Mouse (Mus musculus): ENCODE results near the gene Map7d3. TPM values are rescaled to one million over a fixed set of nuclear protein-coding genes. Genes with fewer than 3 reads are reported as not detected.

Gene Map7d3
- total RNA-seq (2021) = under 1 TPM; 0.55 to 0.66 TPM
- long read RNA-seq, experiment 1 = 0 reads
- long read RNA-seq, experiment 2 = 0 reads

- intact Hi-C loops (cut with DNase I; ENCODE audit: low total_unique reads) = no loop called here
- DNase-seq = peak; percentile 13
Observed at GRCm38 (mm10) chrX:56821765-56822603, at the start of gene Map7d3. Gene Map7d3, minus strand, starts transcription at chrX:56822326.

- intact Hi-C loops (cut with DNase I; ENCODE audit: low total_unique reads) = no loop called here
- no peak for DNase-seq
Observed at GRCm38 (mm10) chrX:56869863-56870262, 47.7 kb upstream of the Map7d3 start, which contains the start of gene Adgrg4. Gene Adgrg4, plus strand, starts transcription at chrX:56870163.

- intact Hi-C loops (cut with DNase I; ENCODE audit: low total_unique reads) = no loop called here
- no peak for DNase-seq
Observed at GRCm38 (mm10) chrX:56841255-56841654, 19.1 kb upstream of the Map7d3 start.

- intact Hi-C loops (cut with DNase I; ENCODE audit: low total_unique reads) = loop anchor here (10.0 kb wide), 1 partner anchor 195 kb away; no protein-coding TSS in a partner anchor
- DNase-seq = no peak
Observed at GRCm38 (mm10) chrX:56839369-56839768, 17.2 kb upstream of the Map7d3 start.

- DNase-seq = no peak
- intact Hi-C loops (cut with DNase I; ENCODE audit: low total_unique reads) = loop anchor here (10.0 kb wide), 1 partner anchor 191 kb away; no protein-coding TSS in a partner anchor
Observed at GRCm38 (mm10) chrX:56835842-56836241, 13.7 kb upstream of the Map7d3 start.

GRCm38 (mm10) chrX:56827492-56827891 is 5.4 kb upstream of the Map7d3 start:
- no peak for DNase-seq
- intact Hi-C loops (cut with DNase I; ENCODE audit: low total_unique reads) = no loop called here

GRCm38 (mm10) chrX:56791268-56791667 is 30.9 kb downstream of the Map7d3 start:
- intact Hi-C loops (cut with DNase I; ENCODE audit: low total_unique reads) = loop anchor here (2.0 kb wide), 1 partner anchor 36 kb away; no protein-coding TSS in a partner anchor
- DNase-seq = peak; percentile 55

- DNase-seq = no peak
- intact Hi-C loops (cut with DNase I; ENCODE audit: low total_unique reads) = loop anchor here (2.0 kb wide), 1 partner anchor 36 kb away; no protein-coding TSS in a partner anchor
Observed at GRCm38 (mm10) chrX:56790591-56790990, 31.5 kb downstream of the Map7d3 start.

GRCm38 (mm10) chrX:56787486-56787885 is 34.6 kb downstream of the Map7d3 start:
- intact Hi-C loops (cut with DNase I; ENCODE audit: low total_unique reads) = no loop called here

GRCm38 (mm10) chrX:56786281-56787061 is 35.7 kb downstream of the Map7d3 start:
- DNase-seq = no peak
- intact Hi-C loops (cut with DNase I; ENCODE audit: low total_unique reads) = no loop called here

More at GRCm38 (mm10) chrX:56787486-56787885, 34.6 kb downstream of the Map7d3 start:
- DNase-seq = no peak

GRCm38 (mm10) chrX:56773329-56773728 is 48.8 kb downstream of the Map7d3 start:
- intact Hi-C loops (cut with DNase I; ENCODE audit: low total_unique reads) = no loop called here
- no peak for DNase-seq

GRCm38 (mm10) chrX:56771751-56772150 is 50.4 kb downstream of the Map7d3 start:
- intact Hi-C loops (cut with DNase I; ENCODE audit: low total_unique reads) = no loop called here
- no peak for DNase-seq

- DNase-seq = no peak
- intact Hi-C loops (cut with DNase I; ENCODE audit: low total_unique reads) = no loop called here
Observed at GRCm38 (mm10) chrX:56769838-56770237, 52.3 kb downstream of the Map7d3 start.

GRCm38 (mm10) chrX:56760257-56760760 is 61.8 kb downstream of the Map7d3 start:
- no peak for DNase-seq
- intact Hi-C loops (cut with DNase I; ENCODE audit: low total_unique reads) = no loop called here

GRCm38 (mm10) chrX:56756352-56756751 is 65.8 kb downstream of the Map7d3 start:
- DNase-seq = no peak
- intact Hi-C loops (cut with DNase I; ENCODE audit: low total_unique reads) = no loop called here

- peak; percentile 32 for DNase-seq
- intact Hi-C loops (cut with DNase I; ENCODE audit: low total_unique reads) = loop anchor here (2.0 kb wide), 1 partner anchor 35 kb away; no protein-coding TSS in a partner anchor
Observed at GRCm38 (mm10) chrX:56755646-56756045, 66.5 kb downstream of the Map7d3 start.

- no peak for DNase-seq
- intact Hi-C loops (cut with DNase I; ENCODE audit: low total_unique reads) = loop anchor here (2.0 kb wide), 1 partner anchor 37 kb away; no protein-coding TSS in a partner anchor
Observed at GRCm38 (mm10) chrX:56753317-56754289, 68.5 kb downstream of the Map7d3 start.

- intact Hi-C loops (cut with DNase I; ENCODE audit: low total_unique reads) = no loop called here
- DNase-seq = no peak
Observed at GRCm38 (mm10) chrX:56752144-56752543, 70.0 kb downstream of the Map7d3 start.

GRCm38 (mm10) chrX:56751536-56751935 is 70.6 kb downstream of the Map7d3 start:
- intact Hi-C loops (cut with DNase I; ENCODE audit: low total_unique reads) = no loop called here
- no peak for DNase-seq

Measured in gastrocnemius, postnatal 14 days (tissue).